Mouse (Mus musculus): ENCODE results near the gene Slirp. TPM values are rescaled to one million over a fixed set of nuclear protein-coding genes. Genes with fewer than 3 reads are reported as not detected.

Gene Slirp
- polyA plus RNA-seq, 1 experiment = 82.7 TPM

DNA sequence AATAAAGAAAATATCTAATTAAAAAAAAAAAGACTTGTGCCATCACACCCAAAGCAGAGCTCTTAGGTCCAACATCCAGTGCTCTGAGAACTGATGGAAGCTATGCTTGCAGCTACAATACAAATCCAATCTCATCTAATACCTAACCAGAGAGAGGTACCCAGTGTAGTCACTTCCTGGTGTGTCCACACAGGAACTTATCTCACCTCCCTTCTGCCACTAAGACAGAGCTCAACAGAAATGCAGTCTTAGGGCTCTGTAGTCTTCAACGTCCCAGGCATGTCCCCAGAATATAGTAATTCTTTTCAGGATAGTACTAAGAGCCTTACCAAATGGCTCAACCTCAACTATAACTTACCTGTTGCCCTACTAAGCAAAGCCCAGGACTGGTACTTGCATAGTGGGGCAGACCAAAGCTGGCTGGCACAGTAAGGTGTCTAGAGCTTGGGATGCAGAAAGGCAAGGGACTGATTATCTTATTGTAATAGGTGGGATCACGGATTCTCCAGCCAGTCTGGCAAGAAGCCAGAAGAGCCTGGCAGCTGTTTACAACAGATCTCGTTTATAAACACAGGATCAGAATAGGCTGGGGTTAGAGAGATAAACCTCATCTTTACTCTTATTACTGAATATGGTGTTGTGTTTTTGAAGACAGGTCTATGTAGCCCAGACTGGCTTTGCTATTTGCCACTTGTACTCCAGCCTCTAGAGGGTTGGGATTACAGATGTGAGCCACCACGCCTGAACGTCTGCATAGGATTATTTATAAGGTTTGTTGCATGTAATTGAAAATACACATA lies 21.8 kb upstream of the Slirp start:
- H3K27ac ChIP-seq (ENCODE audit: insufficient read depth, low read length) = no peak overlapping the region
- TF ChIP-seq CTCF (IDR thresholded peaks at IDR 0.05; ENCODE audit: borderline replicate concordance, insufficient read depth, low read depth, low read length) (no peak), POLR2A (IDR thresholded peaks at IDR 0.05; ENCODE audit: borderline replicate concordance, insufficient read depth, low read length) (no peak)
- H3K4me1 ChIP-seq (ENCODE audit: control insufficient read depth, insufficient read depth, low read length) = no peaks in the 10 kb centered on the region
- H3K27me3 ChIP-seq (ENCODE audit: control insufficient read depth, insufficient read depth, low read length) = no peaks in the 10 kb centered on the region
- H3K4me3 ChIP-seq (replicated peaks; ENCODE audit: insufficient read depth, low read depth, low read length) = no peak overlapping the region
- DNase-seq = no peak
- 50% methylated on average over 5 of the region's 5 CpGs for WGBS

DNA sequence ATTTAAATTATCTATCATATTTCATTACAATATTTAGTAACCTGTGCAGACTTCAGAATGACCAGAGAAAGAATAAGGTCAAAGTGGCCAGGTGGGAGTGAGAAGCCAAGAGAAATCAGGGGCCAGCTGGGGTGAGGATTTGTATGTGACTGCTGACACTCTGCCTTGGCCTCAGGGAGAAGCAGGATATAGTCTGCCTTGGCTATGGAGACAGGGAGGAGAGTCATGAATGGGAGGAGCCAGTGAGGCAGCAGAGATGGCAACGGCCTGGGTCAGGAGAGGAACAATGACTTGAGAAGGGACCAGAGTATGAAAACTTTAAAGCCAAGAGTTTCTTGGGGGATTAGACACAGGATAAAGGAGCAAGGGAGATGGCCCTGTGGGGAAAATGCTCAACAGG lies 20.0 kb upstream of the Slirp start:
- no peak for TF ChIP-seq POLR2A (IDR thresholded peaks at IDR 0.05; ENCODE audit: borderline replicate concordance, insufficient read depth, low read length)
- no peak for TF ChIP-seq CTCF (IDR thresholded peaks at IDR 0.05; ENCODE audit: borderline replicate concordance, insufficient read depth, low read depth, low read length)
- DNase-seq = no peak
- no peak overlapping the region for H3K4me3 ChIP-seq (replicated peaks; ENCODE audit: insufficient read depth, low read depth, low read length)

DNA sequence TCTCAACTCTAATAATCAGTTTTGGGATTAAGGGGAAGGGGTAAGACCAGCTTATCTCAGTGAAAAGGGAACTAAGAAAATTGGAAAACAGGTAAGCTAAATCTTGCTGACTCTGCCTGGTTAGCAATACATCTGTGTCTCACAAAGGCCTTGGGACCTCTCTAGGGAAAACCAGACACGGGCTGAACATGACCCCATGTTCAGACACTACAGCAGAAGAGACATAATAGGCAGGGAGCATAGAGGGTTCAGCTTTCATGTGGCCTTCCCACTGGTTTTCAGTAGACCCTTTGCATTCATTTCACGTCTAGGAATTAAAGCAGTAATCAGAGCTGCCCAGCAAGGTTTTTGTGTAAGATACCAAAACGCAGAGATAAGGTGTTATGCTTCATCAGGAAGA lies 19.2 kb upstream of the Slirp start:
- 37% methylated on average over 3 of the region's 3 CpGs for WGBS
- TF ChIP-seq POLR2A (IDR thresholded peaks at IDR 0.05; ENCODE audit: borderline replicate concordance, insufficient read depth, low read length) (no peak), CTCF (IDR thresholded peaks at IDR 0.05; ENCODE audit: borderline replicate concordance, insufficient read depth, low read depth, low read length) (no peak)
- no peaks in the 10 kb centered on the region for H3K27me3 ChIP-seq (ENCODE audit: control insufficient read depth, insufficient read depth, low read length)
- H3K4me3 ChIP-seq (replicated peaks; ENCODE audit: insufficient read depth, low read depth, low read length) = no peak overlapping the region
- no peak for DNase-seq
- no peaks in the 10 kb centered on the region for H3K4me1 ChIP-seq (ENCODE audit: control insufficient read depth, insufficient read depth, low read length)
- no peak overlapping the region for H3K27ac ChIP-seq (ENCODE audit: insufficient read depth, low read length)

More for the DNA sequence above, 20.0 kb upstream of the Slirp start:
- Histone ChIP-seq H3K27me3 (ENCODE audit: control insufficient read depth, insufficient read depth, low read length) (no peaks in the 10 kb centered on the region), H3K27ac (ENCODE audit: insufficient read depth, low read length) (no peak overlapping the region), H3K4me1 (ENCODE audit: control insufficient read depth, insufficient read depth, low read length) (no peaks in the 10 kb centered on the region)
- WGBS = 26% methylated on average over 1 of the region's 1 CpGs

DNA sequence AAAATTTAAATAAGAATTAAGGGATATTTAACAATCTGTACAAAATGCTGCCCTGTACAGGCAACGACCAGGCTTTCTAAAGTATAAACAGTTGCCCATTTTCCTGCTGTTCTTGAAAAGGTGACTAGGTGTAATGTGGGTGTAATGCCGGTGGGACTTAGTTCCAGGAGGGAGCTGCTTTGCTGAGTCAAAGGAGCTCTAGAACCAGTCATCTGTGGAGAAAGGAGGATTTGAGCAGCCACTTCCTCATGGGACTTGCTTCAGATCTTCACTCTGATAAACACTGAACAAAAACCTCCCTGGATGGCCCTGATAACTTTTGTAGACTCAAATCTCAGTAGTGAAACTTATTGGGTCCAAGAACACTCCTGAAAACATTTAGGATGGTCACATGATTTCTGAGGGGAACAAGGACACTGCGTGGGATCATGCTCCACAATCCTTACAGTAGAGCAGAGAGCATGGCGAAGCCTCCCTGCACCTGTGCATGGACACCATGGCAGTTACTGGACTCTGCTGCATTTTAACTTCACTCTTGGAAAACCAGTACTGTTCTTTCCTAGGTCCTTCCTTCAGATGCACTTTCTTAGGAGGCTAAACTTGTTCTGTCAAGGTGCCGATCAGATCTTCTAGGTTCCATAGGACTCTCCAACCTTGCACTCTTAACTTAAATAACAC lies 17.2 kb upstream of the Slirp start:
- 93% methylated on average over 5 of the region's 5 CpGs for WGBS
- TF ChIP-seq POLR2A (IDR thresholded peaks at IDR 0.05; ENCODE audit: borderline replicate concordance, insufficient read depth, low read length) (no peak), CTCF (IDR thresholded peaks at IDR 0.05; ENCODE audit: borderline replicate concordance, insufficient read depth, low read depth, low read length) (no peak)
- no peak for DNase-seq

DNA sequence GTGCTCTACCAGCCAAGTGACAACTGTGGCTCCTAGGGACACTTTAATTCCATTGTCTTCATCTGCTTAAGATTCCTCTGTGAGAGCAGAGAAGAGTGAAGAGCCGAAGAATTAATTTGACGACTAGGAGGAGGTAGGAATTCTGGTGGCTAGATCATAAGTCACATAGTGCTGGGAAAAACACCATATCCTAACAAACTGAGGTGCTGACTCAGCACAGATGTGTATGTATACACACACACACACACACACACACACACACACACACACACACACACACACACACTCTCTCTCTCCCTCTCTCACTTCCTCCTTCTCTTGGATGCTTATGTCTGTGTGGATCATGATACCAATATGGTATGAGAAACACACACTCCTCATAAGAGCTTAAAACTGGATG lies 15.4 kb upstream of the Slirp start:
- WGBS = 76% methylated on average over 2 of the region's 2 CpGs
- H3K27ac ChIP-seq (ENCODE audit: insufficient read depth, low read length) = no peak overlapping the region
- H3K4me1 ChIP-seq (ENCODE audit: control insufficient read depth, insufficient read depth, low read length) = no peaks in the 10 kb centered on the region
- no peak for TF ChIP-seq POLR2A (IDR thresholded peaks at IDR 0.05; ENCODE audit: borderline replicate concordance, insufficient read depth, low read length)
- no peak for TF ChIP-seq CTCF (IDR thresholded peaks at IDR 0.05; ENCODE audit: borderline replicate concordance, insufficient read depth, low read depth, low read length)
- no peak for DNase-seq
- no peak overlapping the region for H3K4me3 ChIP-seq (replicated peaks; ENCODE audit: insufficient read depth, low read depth, low read length)
- no peaks in the 10 kb centered on the region for H3K27me3 ChIP-seq (ENCODE audit: control insufficient read depth, insufficient read depth, low read length)

More for the DNA sequence above, 17.2 kb upstream of the Slirp start:
- Histone ChIP-seq H3K4me1 (ENCODE audit: control insufficient read depth, insufficient read depth, low read length) (no peaks in the 10 kb centered on the region), H3K27ac (ENCODE audit: insufficient read depth, low read length) (no peak overlapping the region), H3K27me3 (ENCODE audit: control insufficient read depth, insufficient read depth, low read length) (no peaks in the 10 kb centered on the region), H3K4me3 (replicated peaks; ENCODE audit: insufficient read depth, low read depth, low read length) (no peak overlapping the region)

DNA sequence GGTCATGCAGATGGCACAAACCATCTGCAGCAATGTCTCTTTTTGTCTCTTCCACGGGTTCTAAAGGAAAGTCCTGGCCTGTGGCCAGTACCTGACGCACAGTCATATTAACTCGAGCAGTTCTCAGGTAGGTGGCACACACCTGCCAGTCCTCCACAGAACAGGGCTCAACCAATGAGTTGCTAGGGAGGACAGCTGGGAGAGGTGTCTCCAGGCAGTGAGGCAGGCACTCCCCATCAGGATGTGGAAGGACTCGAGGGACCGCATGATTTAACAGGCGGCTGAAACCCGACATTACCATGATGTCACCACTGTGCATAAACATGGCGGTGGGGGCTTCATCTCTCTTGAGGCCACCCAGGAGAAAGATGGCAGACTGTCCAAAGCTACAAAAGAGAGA lies 14.8 kb upstream of the Slirp start:
- no peaks in the 10 kb centered on the region for H3K27me3 ChIP-seq (ENCODE audit: control insufficient read depth, insufficient read depth, low read length)
- no peak overlapping the region for H3K4me3 ChIP-seq (replicated peaks; ENCODE audit: insufficient read depth, low read depth, low read length)
- no peak overlapping the region for H3K27ac ChIP-seq (ENCODE audit: insufficient read depth, low read length)
- WGBS = 56% methylated on average over 8 of the region's 8 CpGs
- no peak for DNase-seq
- no peaks in the 10 kb centered on the region for H3K4me1 ChIP-seq (ENCODE audit: control insufficient read depth, insufficient read depth, low read length)
- TF ChIP-seq POLR2A (IDR thresholded peaks at IDR 0.05; ENCODE audit: borderline replicate concordance, insufficient read depth, low read length) (no peak), CTCF (IDR thresholded peaks at IDR 0.05; ENCODE audit: borderline replicate concordance, insufficient read depth, low read depth, low read length) (no peak)

DNA sequence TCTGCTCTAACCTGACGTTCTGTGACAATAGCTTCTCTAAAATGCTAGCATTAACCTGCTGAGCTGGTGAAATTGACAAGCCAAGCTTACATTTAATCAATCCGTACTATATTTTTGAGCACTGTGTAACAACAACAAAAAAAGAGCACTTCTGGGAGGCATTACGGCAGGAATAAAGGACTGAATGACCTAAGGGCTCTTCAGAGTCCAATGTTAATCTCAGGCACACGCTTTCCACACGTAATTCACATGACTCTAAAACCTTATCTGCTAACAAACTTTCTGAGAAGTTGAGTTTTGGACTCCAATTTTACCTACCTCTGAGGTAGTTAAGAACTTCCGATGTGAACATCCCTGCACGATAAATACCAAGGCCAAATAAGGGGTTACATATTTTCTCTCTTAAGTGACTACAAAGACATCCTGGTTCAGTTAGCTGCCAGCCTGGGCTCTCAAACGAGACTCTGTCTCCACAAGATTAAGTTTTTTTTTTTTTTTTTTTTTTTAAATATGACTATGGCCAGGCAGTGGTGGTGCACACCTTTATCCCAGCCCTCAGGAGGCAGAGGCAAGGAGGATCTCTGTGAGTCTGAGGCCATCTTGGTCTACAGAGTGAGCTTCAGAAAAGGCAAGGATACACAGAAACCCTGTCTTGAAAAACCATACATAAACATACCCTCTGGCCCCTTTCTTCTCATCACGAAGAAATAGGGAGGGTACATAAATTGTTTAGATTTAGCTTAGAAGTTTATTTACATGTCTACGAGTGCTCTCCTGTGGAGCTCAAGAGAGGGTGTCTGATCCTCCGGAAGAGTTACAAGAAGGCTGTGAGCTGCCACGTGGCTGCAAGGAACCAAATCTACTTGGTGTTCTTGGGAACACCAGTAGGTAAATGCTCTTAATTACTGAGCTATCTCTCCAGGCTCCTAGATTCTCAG lies 1.2 kb upstream of the Slirp start:
- TF ChIP-seq POLR2A (IDR thresholded peaks at IDR 0.05; ENCODE audit: borderline replicate concordance, insufficient read depth, low read length) = no peak
- TF ChIP-seq CTCF (IDR thresholded peaks at IDR 0.05; ENCODE audit: borderline replicate concordance, insufficient read depth, low read depth, low read length) = no peak
- DNase-seq = no peak
- H3K4me1 ChIP-seq (ENCODE audit: control insufficient read depth, insufficient read depth, low read length) = no peaks in the 10 kb centered on the region; the same call in 1 of the 2 replicates
- peak overlapping the region; percentile 96 for H3K4me3 ChIP-seq (replicated peaks; ENCODE audit: insufficient read depth, low read depth, low read length)
- 19% methylated on average over 12 of the region's 12 CpGs for WGBS
- no peak overlapping the region for H3K27ac ChIP-seq (ENCODE audit: insufficient read depth, low read length)
- no peaks in the 10 kb centered on the region for H3K27me3 ChIP-seq (ENCODE audit: control insufficient read depth, insufficient read depth, low read length)

Measured in cerebellum, adult 2 months (tissue).